Mouse (Mus musculus) ovary, postnatal 14 days (tissue): ENCODE measurements at regions not wholly inside any gene's neighbourhood (a gene's known extent, or its start where the extent isn't known, plus 50 kb on each side); places are given as distances from the start of the nearest gene placed in this dataset.

Source experiments
- DNase-seq: peaks from one replicate; pipeline ENCODE4 v3.0.0; 2022; ENCODE audit warnings: low spot score

GRCm38 (mm10) chr5:37897501-37897900 is 73.1 kb upstream of the Msx1 start:
- DNase-seq, result no peak

GRCm38 (mm10) chr5:37895441-37896336 is 71.3 kb upstream of the Msx1 start:
- no peak for DNase-seq

- DNase-seq, result no peak
Measured at GRCm38 (mm10) chr5:37893639-37894550, 69.5 kb upstream of the Msx1 start.

- no peak for DNase-seq
Measured at GRCm38 (mm10) chr5:37890641-37891040, 66.3 kb upstream of the Msx1 start.

DNA sequence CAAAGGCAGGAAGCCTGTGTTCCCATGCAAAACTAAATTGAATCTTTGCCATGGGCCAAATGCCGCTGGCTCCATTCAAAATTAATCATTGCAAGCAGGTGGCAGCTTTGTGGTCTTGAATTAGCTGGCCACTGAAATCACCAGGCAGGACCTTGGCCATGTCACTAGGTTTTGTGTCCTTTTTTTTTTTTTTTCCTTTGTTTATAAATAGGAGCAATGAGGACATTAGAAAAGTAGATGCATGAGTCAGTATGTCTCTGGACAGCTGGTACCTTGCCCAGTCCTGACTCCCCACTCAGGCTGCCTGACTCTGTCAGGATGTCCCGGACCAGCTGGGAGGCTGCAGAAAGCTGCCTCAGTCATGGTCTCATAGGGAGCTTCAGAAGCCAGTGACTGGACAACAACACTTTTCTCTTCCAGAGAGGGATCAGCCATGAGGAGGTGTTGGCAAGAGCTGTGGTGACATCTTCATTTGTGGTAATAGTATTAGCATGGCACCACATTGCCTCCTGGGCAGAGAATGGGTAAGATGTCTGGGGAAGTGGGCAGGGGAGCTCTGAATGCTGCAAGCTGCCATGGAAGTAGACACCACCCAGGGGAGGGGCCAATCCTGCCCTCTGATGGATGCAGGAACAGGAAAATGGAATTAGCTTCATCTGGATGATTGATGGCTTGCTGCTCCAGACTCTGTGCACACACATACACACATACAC is 55.4 kb upstream of the Msx1 start:
- no peak for DNase-seq

DNA sequence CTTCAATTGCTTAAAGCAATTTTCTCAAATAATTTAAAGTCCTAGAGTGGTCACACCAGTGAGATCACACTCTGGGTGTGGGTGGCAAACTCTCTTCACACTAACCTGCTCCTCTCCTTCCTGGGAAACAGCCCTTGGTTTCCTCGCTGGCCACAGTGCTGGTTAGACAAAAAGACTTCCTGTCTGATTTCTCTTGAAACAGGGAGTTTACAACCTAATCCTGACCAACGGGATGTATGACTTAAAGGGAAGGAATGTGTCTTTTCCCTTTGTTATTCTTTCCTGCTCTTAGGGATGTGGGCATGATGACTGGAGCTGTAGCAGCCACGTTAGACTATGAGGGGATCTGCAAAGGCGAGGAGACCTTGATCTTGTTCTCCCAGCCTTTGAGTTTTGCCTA is 51.9 kb upstream of the Msx1 start:
- no peak for DNase-seq

DNA sequence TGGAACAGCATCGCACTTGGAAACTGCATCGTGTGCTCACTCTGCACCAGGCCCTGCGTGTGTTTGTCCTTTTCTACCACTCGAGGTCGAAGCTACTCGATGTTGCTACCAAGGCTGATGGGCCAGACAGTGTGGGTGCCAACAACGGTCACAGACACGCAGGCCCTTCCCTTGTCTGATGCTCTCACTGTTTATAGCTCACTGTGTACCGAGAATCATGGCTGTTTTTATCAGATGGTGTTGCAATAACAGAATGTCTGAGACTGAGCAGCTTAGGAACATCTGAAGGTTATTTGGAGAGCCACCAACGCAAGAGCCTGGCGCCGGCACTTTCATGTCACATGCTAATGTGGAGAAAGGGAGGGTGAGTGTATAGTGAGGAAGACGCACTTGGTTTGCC is 51.1 kb upstream of the Msx1 start:
- no peak for DNase-seq

DNA sequence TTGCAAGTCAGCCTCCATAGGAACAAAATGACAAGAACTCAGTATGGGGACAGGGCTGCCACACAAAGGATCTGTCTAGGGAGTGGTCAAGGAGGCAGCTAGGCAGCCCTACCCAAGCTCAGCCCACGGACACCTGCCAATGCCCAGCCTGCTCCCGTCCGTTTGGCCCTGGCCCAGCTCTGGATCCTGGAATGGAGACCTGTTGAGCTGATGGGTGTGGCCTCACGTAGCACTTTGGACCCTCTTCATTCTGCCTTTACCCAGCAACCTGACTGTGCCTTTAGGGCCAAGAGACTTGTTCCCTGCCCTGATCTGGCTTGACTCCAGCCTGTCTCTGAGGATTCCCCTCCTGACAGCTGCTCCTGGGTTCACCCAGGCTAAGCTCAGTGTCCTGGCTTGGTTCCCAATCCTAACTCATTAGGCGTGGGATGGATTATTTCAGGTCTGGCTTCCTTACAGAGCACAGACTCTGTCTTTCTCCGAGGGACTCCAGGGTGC is 50.5 kb upstream of the Msx1 start:
- no peak for DNase-seq
